Mouse (Mus musculus): ENCODE measurements around the gene Vmn1r178. TPM values are rescaled to one million over a fixed set of nuclear protein-coding genes. Genes with fewer than 3 reads are reported as not detected.
"Not testable (repeated sequence)": the region's sequence is repeated elsewhere in the genome, so short reads cannot be mapped to it uniquely, and the experiment has no call there.

The Vmn1r178 gene
- not detected in 2 replicates for polyA plus RNA-seq (2014; fragmentation: Nextera tagmentation; extraction: Ambion mirVana)

- no peaks in the 10 kb centered on the region for H3K36me3 ChIP-seq (ENCODE audit: control insufficient read depth, insufficient read depth, low read length)
- no peak within 1 kb of the TSS for H3K4me3 ChIP-seq (ENCODE audit: low read depth, low read length)
- ATAC-seq (replicated peaks; ENCODE audit: low FRiP score, low TSS enrichment, low read depth) (no peak), DNase-seq (ENCODE audit: low spot score) (no peak)
- no peak within 1 kb of the TSS for H3K9ac ChIP-seq (ENCODE audit: low read length)
- no peaks in the 10 kb centered on the region for H3K27me3 ChIP-seq (replicated peaks; ENCODE audit: control insufficient read depth, insufficient read depth, low read length)
- H3K4me2 ChIP-seq (ENCODE audit: low read length), result no peak within 1 kb of the TSS
- H3K9me3 ChIP-seq (ENCODE audit: control insufficient read depth, low read length), result peaks cover 6% of the 10 kb centered on the region; the same call in 1 of the 2 replicates
- no peaks in the 10 kb centered on the region for H3K4me1 ChIP-seq (replicated peaks; ENCODE audit: control insufficient read depth, insufficient read depth, low read length)
- H3K27ac ChIP-seq (ENCODE audit: low read depth), result no peak within 1 kb of the TSS
- 86% methylated on average over 1 of the region's 1 CpGs for WGBS
Measured at GRCm38 (mm10) chr7:23891709-23892108, at the start of gene Vmn1r178. Gene Vmn1r178, plus strand, starts transcription at chr7:23892009.

DNA sequence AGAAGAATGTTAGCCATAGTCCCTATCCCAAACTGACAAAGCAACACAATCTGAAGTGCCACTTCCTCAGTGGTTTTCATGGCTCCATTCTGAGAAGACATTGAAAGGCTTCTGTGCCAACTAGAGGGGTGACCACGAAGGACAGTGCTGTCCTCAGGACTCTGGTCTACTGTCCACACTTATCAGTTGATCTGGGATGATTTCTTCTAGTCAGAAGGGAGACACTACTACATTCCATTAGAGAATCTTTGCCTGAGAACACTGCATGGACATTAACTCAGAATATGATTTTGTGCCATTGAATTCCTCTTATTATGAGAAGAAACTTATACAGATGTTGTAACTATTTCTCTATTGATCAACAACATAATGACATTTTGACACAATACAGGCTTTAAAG, 25.5 kb upstream of the Vmn1r178 start, which contains the start of gene Vmn1r177:
Vmn1r177 (minus strand) TSS at position 101 of the 400 bp plus-strand sequence.
- not testable (repeated sequence) for H3K9me3 ChIP-seq (ENCODE audit: control insufficient read depth, low read length); H3K4me1 ChIP-seq (replicated peaks; ENCODE audit: control insufficient read depth, insufficient read depth, low read length); DNase-seq (ENCODE audit: low spot score); ATAC-seq (replicated peaks; ENCODE audit: low FRiP score, low TSS enrichment, low read depth); H3K9ac ChIP-seq (ENCODE audit: low read length); H3K4me3 ChIP-seq (ENCODE audit: low read depth, low read length); H3K36me3 ChIP-seq (ENCODE audit: control insufficient read depth, insufficient read depth, low read length); H3K4me2 ChIP-seq (ENCODE audit: low read length); H3K27me3 ChIP-seq (replicated peaks; ENCODE audit: control insufficient read depth, insufficient read depth, low read length); H3K27ac ChIP-seq (ENCODE audit: low read depth)
- 13% methylated on average over 1 of the region's 1 CpGs for WGBS

DNA sequence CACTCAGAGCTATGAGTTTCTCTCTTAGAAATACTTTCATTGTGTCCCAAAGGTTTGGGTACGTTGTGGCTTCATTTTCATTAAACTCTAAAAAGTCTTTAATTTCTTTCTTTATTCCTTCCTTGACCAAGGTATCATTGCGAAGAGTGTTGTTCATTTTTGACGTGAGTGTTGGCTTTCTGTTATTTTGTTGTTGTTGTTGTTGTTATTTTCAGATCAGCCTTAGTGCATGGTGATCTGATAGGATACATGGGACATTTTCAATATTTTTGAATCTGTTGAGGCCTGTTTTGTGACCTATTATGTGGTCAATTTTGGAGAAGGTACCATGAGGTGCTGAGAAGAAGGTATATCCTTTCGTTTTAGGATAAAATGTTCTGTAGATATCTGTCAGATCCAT, 14.9 kb upstream of the Vmn1r178 start:
- 51% methylated on average over 3 of the region's 4 CpGs for WGBS
- ATAC-seq (replicated peaks; ENCODE audit: low FRiP score, low TSS enrichment, low read depth); H3K9me3 ChIP-seq (ENCODE audit: control insufficient read depth, low read length); H3K27me3 ChIP-seq (replicated peaks; ENCODE audit: control insufficient read depth, insufficient read depth, low read length); H3K4me1 ChIP-seq (replicated peaks; ENCODE audit: control insufficient read depth, insufficient read depth, low read length); H3K27ac ChIP-seq (ENCODE audit: low read depth); H3K4me3 ChIP-seq (ENCODE audit: low read depth, low read length); H3K36me3 ChIP-seq (ENCODE audit: control insufficient read depth, insufficient read depth, low read length); DNase-seq (ENCODE audit: low spot score); H3K4me2 ChIP-seq (ENCODE audit: low read length); H3K9ac ChIP-seq (ENCODE audit: low read length): not testable (repeated sequence)

DNA sequence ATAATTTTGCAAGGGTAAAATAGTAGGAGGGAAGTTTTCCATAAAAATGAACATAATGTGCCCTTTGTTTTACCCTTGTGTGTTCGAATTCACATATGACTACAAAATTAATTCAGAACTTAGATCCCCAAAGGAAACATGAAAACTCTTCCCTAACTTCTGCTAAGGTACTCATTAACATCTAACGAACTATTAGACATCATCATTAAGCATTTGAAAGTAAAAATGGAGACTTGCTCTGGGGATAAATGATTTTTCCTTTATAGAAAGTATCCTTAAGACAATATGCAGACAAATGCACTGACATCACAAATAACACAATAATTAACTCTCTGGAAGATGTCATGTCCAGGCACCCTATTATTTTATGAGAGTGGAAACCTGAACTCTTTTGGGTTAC, 34.9 kb downstream of the Vmn1r178 start, which contains the start of gene Vmn1r179:
Vmn1r179 (plus strand) TSS at position 301 of the 400 bp plus-strand sequence.
- no peak within 1 kb of the TSS for H3K4me2 ChIP-seq (ENCODE audit: low read length)
- 0 out of 2 replicates have a peak, but pooled peaks cover 3% of the 10 kb centered on the region for H3K9me3 ChIP-seq (ENCODE audit: control insufficient read depth, low read length)
- no peak within 1 kb of the TSS for H3K27ac ChIP-seq (ENCODE audit: low read depth)
- no peaks in the 10 kb centered on the region for H3K36me3 ChIP-seq (ENCODE audit: control insufficient read depth, insufficient read depth, low read length)
- no peak within 1 kb of the TSS for H3K9ac ChIP-seq (ENCODE audit: low read length)
- no peak for DNase-seq (ENCODE audit: low spot score)
- WGBS, result 51% methylated on average over 2 of the region's 2 CpGs
- ATAC-seq (replicated peaks; ENCODE audit: low FRiP score, low TSS enrichment, low read depth), result no peak
- no peaks in the 10 kb centered on the region for H3K27me3 ChIP-seq (replicated peaks; ENCODE audit: control insufficient read depth, insufficient read depth, low read length)
- no peak within 1 kb of the TSS for H3K4me3 ChIP-seq (ENCODE audit: low read depth, low read length)
- no peaks in the 10 kb centered on the region for H3K4me1 ChIP-seq (replicated peaks; ENCODE audit: control insufficient read depth, insufficient read depth, low read length)

Other genes with a start within 250 kb of the Vmn1r178 start
- not detected in 2 replicates for gene Vmn1r172, start 233.7 kb upstream of the Vmn1r178 start, polyA plus RNA-seq (2014; fragmentation: Nextera tagmentation; extraction: Ambion mirVana)
- not detected in 2 replicates for gene Vmn1r173, start 191.3 kb upstream of the Vmn1r178 start, polyA plus RNA-seq (2014; fragmentation: Nextera tagmentation; extraction: Ambion mirVana)
- gene Vmn1r174, start 139.7 kb upstream of the Vmn1r178 start, polyA plus RNA-seq (2014; fragmentation: Nextera tagmentation; extraction: Ambion mirVana), result not detected in 2 replicates
- gene Vmn1r175, start 81.4 kb upstream of the Vmn1r178 start, polyA plus RNA-seq (2014; fragmentation: Nextera tagmentation; extraction: Ambion mirVana), result not detected in 2 replicates
- not detected in 2 replicates for gene Vmn1r176, start 54.6 kb upstream of the Vmn1r178 start, polyA plus RNA-seq (2014; fragmentation: Nextera tagmentation; extraction: Ambion mirVana)
- gene Vmn1r177, start 25.6 kb upstream of the Vmn1r178 start, polyA plus RNA-seq (2014; fragmentation: Nextera tagmentation; extraction: Ambion mirVana), result not detected in 2 replicates
- not detected in 2 replicates for gene Vmn1r179, start 35.0 kb downstream of the Vmn1r178 start, polyA plus RNA-seq (2014; fragmentation: Nextera tagmentation; extraction: Ambion mirVana)
- gene Vmn1r180, start 58.6 kb downstream of the Vmn1r178 start, polyA plus RNA-seq (2014; fragmentation: Nextera tagmentation; extraction: Ambion mirVana), result not detected in 2 replicates
- gene Vmn1r181, start 82.6 kb downstream of the Vmn1r178 start, polyA plus RNA-seq (2014; fragmentation: Nextera tagmentation; extraction: Ambion mirVana), result not detected in 2 replicates
- not detected in 2 replicates for gene V1rd19, start 109.7 kb downstream of the Vmn1r178 start, polyA plus RNA-seq (2014; fragmentation: Nextera tagmentation; extraction: Ambion mirVana)
- 0.07 TPM in 1 of 2 replicates, not detected in the other for gene Vmn1r183, start 161.2 kb downstream of the Vmn1r178 start, polyA plus RNA-seq (2014; fragmentation: Nextera tagmentation; extraction: Ambion mirVana)
- 20.5 and 26.3 TPM in 2 replicates for gene Zfp180, start 189.9 kb downstream of the Vmn1r178 start, polyA plus RNA-seq (2014; fragmentation: Nextera tagmentation; extraction: Ambion mirVana)
- 5.5 and 7.6 TPM in 2 replicates for gene Zfp112, start 220.3 kb downstream of the Vmn1r178 start, polyA plus RNA-seq (2014; fragmentation: Nextera tagmentation; extraction: Ambion mirVana)
- 16.5 and 19.4 TPM in 2 replicates for gene Zfp235, start 242.2 kb downstream of the Vmn1r178 start, polyA plus RNA-seq (2014; fragmentation: Nextera tagmentation; extraction: Ambion mirVana)

Data from intestine, embryonic 14.5 days (tissue).